Mouse (Mus musculus): ENCODE measurements around the gene Nr2e3.

GRCm38 (mm10) chr9:59941885-59942350 lies 18.5 kb downstream of the Nr2e3 start:
- no peak for TF ChIP-seq POLR2A (IDR thresholded peaks at IDR 0.05; ENCODE audit: insufficient read depth, low read depth, low read length)
- no peak for TF ChIP-seq CTCF (IDR thresholded peaks at IDR 0.05; ENCODE audit: insufficient read depth, low read depth, low read length)

All from olfactory bulb, adult 2 months (tissue).